1 mouse cellular context compared by ENCODE assay signal in the genomic region with DNA sequence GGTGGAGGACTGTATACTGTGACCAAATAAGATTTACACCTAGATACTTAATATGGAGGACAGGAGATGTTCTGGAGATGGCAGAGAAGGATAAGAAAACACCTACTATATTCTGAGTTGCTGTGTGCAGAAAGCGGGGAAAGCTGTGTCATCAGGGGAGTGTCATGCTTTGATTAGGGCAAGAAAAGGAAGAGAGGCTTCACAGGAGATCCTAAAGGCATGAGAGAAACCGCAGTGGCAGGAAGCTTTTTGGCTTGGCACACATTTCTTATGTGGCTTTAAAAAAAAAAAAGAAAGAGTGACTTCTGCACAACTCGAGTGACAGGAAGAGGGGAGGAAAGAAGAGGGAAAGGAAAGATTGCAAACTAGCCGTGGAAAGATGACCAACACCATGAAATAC.
TF ChIP-seq lines count a peak whose summit lies in the region.

No protein-coding gene starts in this region.

TF ChIP-seq in MEL, 35 proteins besides CTCF, POLR2A, EP300 and RAD21 (continued from another document):
- no peak for TF ChIP-seq NRF1 (IDR thresholded peaks at IDR 0.05; ENCODE audit: insufficient read depth, low read depth, low read length, poor library complexity, severe bottlenecking)
- no peak for TF ChIP-seq TBP (IDR thresholded peaks at IDR 0.05; ENCODE audit: low read depth, low read length)
- no peak for TF ChIP-seq POLR2AphosphoS2 (IDR thresholded peaks at IDR 0.05; ENCODE audit: low read length)
- TF ChIP-seq NELFE (IDR thresholded peaks at IDR 0.05; ENCODE audit: low read depth, low read length) = no peak
- no peak for TF ChIP-seq POLR2AphosphoS5 (IDR thresholded peaks at IDR 0.05; ENCODE audit: borderline replicate concordance, low read depth, low read length)
- TF ChIP-seq MAFK (IDR thresholded peaks at IDR 0.05; ENCODE audit: borderline replicate concordance, low read depth, low read length) = peak; percentile 48; the same call in 1 of the 2 replicates
- TF ChIP-seq ETS1 (IDR thresholded peaks at IDR 0.05; ENCODE audit: low read depth, low read length) = peak; percentile 85
- no peak for TF ChIP-seq CHD2 (IDR thresholded peaks at IDR 0.05; ENCODE audit: low read length)
- peak; percentile 96 for TF ChIP-seq ZNF384 (IDR thresholded peaks at IDR 0.05; ENCODE audit: low read depth, low read length)
- peak; percentile 39; the same call in 1 of the 2 replicates for TF ChIP-seq TAL1 (IDR thresholded peaks at IDR 0.05; ENCODE audit: low read length)
- no peak for TF ChIP-seq SMC3 (IDR thresholded peaks at IDR 0.05; ENCODE audit: low read depth, low read length)
- no peak for TF ChIP-seq GABPA (IDR thresholded peaks at IDR 0.05; ENCODE audit: low read depth, low read length)
- TF ChIP-seq ZKSCAN1 (IDR thresholded peaks at IDR 0.05; ENCODE audit: low read depth, low read length) = no peak
- TF ChIP-seq MAZ (IDR thresholded peaks at IDR 0.05; ENCODE audit: low read depth, low read length) = no peak
- no peak for TF ChIP-seq MEF2A (IDR thresholded peaks at IDR 0.05; ENCODE audit: extremely low read depth, insufficient replicate concordance, low read depth, low read length, poor library complexity, severe bottlenecking)
